Mouse (Mus musculus): ENCODE results near the gene Neurl3.

DNA sequence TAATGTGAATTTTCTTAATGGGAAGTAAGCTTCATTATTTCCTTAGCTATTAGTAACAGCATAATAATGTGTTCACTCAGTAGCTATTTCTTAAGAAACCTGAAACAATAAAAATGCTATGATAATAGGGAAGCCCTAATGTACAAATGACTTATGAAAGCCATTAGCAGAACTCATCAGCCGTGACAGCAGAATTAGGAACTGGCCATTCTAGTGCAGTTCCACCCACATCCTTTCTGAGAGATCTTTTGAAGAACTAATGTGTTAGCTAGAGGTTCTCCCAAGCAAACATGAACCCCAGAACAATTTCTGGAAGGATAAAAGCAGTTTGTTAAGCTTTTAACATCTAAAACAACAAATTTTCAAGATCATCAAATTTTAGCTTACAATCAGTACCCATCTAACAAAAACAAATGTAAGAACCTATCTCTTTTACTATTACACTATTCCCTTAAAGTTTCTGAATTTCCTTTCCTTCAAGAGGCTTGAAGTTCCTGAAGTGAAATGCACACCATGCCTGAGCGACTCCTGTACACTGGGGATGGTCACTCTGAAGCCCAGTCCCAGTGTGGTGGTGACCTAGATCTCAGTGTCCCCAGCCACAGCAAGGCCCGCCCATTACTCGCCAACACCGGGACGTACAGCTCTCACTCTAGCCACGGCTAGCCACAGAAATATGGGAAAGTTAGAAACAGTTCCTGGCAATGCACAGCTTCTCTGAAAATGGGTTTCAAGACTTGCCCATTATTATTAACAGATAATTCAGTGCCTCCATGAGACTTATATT, 43.4 kb downstream of the Neurl3 start:
- TF ChIP-seq POLR2A (IDR thresholded peaks at IDR 0.05; ENCODE audit: borderline replicate concordance, control insufficient read depth, low read depth, low read length) (no peak), CTCF (IDR thresholded peaks at IDR 0.05; ENCODE audit: control insufficient read depth, insufficient read depth, low read length) (no peak)

Data from bone marrow, adult 2 months (tissue).